Mouse (Mus musculus): Measurements from ENCODE around the gene Smc3. TPM values are rescaled to one million over a fixed set of nuclear protein-coding genes. Genes with fewer than 3 reads are reported as not detected.

Smc3 gene
- polyA plus RNA-seq, 1 experiment from 2014 or later, result 80.6 TPM

DNA sequence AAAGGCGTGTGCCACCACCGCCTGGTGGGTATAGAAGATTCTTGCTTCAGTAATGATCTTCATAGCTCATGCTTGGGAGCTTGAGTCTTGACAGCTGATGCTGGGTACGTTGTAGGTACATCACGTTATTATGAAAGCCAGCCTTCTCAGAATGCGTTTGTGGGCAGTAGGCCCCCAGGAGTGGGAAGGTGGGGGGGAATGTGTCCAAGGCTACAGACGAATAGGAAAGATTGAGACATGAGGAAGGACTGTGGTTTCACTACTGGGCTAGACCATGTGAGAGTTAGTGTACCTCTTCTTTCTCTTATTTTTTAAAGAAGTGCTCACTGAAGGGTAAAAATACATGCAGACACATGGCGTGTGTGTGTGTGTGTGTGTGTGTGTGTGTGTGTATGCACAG, 68.6 kb downstream of the Smc3 start:
- Histone ChIP-seq H3K4me3 (ENCODE audit: low read depth, low read length) (no peak overlapping the region), H3K9me3 (ENCODE audit: control insufficient read depth, low read length) (no peaks in the 10 kb centered on the region), H3K9ac (ENCODE audit: low read depth, low read length) (no peak overlapping the region), H3K4me2 (no peak overlapping the region), H3K27me3 (replicated peaks; ENCODE audit: control insufficient read depth, insufficient read depth, low read length) (peaks cover 11% of the 10 kb centered on the region), H3K36me3 (ENCODE audit: control insufficient read depth, insufficient read depth, low read length) (no peaks in the 10 kb centered on the region), H3K4me1 (replicated peaks; ENCODE audit: control insufficient read depth, insufficient read depth, low read length) (no peaks in the 10 kb centered on the region), H3K27ac (ENCODE audit: low read depth, low read length) (no peak overlapping the region)
- no peak for DNase-seq (ENCODE audit: low spot score)
- no peak for ATAC-seq (replicated peaks; ENCODE audit: low FRiP score)
- WGBS, result 76% methylated on average over 7 of the region's 7 CpGs

DNA sequence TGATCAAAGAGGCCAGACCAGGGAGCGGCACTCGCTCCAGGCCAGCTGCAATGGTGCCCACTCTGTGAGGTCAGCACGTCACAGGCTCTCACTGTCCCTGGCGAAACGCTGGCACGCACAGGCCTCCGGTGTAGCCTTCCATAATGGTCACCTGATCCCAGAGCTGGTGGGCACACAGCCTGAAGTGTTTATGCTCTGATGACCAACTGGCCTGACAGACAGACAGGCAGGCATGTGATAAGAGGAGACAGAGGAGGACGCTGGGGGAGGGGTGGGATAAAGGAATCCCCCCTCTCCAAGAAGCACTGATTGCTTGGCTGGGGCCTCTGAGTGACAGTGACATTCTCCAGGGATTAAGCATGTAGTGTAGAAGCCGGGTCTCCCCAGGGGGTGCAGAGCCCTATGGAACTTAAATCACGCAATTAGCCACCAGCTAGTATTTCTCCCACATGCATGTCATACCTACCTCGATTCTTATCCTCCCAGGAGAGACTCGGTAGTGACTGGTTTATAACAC, 70.5 kb downstream of the Smc3 start:
- no peaks in the 10 kb centered on the region for H3K9me3 ChIP-seq (ENCODE audit: control insufficient read depth, low read length)
- no peak overlapping the region for H3K9ac ChIP-seq (ENCODE audit: low read depth, low read length)
- H3K36me3 ChIP-seq (ENCODE audit: control insufficient read depth, insufficient read depth, low read length), result no peaks in the 10 kb centered on the region
- H3K27me3 ChIP-seq (replicated peaks; ENCODE audit: control insufficient read depth, insufficient read depth, low read length), result peaks cover 29% of the 10 kb centered on the region
- 39% methylated on average over 12 of the region's 12 CpGs for WGBS
- H3K27ac ChIP-seq (ENCODE audit: low read depth, low read length), result no peak overlapping the region
- H3K4me3 ChIP-seq (ENCODE audit: low read depth, low read length), result no peak overlapping the region
- DNase-seq (ENCODE audit: low spot score) (no peak), ATAC-seq (replicated peaks; ENCODE audit: low FRiP score) (no peak)
- no peaks in the 10 kb centered on the region for H3K4me1 ChIP-seq (replicated peaks; ENCODE audit: control insufficient read depth, insufficient read depth, low read length)
- no peak overlapping the region for H3K4me2 ChIP-seq

DNA sequence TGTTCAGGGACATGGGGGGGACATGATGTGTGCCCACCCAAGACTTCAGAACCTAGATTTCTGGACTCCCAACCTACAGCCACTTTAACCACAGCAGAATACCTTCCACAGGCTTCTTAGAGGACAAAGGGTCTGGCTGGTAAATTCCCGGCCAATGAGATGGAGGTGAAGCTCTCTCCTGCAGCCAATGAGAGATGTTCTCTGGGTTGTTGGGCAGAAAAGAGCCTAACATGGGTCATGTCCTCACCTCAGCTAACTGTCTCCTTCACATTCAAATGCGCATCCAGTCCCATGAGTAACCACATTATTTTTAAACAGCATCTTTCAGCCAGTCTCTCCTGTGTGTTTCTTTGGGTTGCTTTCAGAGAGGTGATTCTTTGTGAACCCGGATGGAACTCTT, 71.2 kb downstream of the Smc3 start:
- Histone ChIP-seq H3K9ac (ENCODE audit: low read depth, low read length) (no peak overlapping the region), H3K4me1 (replicated peaks; ENCODE audit: control insufficient read depth, insufficient read depth, low read length) (peaks cover 2% of the 10 kb centered on the region), H3K4me3 (ENCODE audit: low read depth, low read length) (no peak overlapping the region), H3K27me3 (replicated peaks; ENCODE audit: control insufficient read depth, insufficient read depth, low read length) (peaks cover 37% of the 10 kb centered on the region), H3K9me3 (ENCODE audit: control insufficient read depth, low read length) (no peaks in the 10 kb centered on the region), H3K27ac (ENCODE audit: low read depth, low read length) (no peak overlapping the region), H3K4me2 (no peak overlapping the region), H3K36me3 (ENCODE audit: control insufficient read depth, insufficient read depth, low read length) (no peaks in the 10 kb centered on the region)
- DNase-seq (ENCODE audit: low spot score) (no peak), ATAC-seq (replicated peaks; ENCODE audit: low FRiP score) (no peak)
- WGBS, result 49% methylated on average over 3 of the region's 3 CpGs

GRCm38 (mm10) chr19:53674131-53674925, 74.1 kb downstream of the Smc3 start:
- Histone ChIP-seq H3K4me3 (ENCODE audit: low read depth, low read length) (no peak overlapping the region), H3K9ac (ENCODE audit: low read depth, low read length) (no peak overlapping the region), H3K27me3 (replicated peaks; ENCODE audit: control insufficient read depth, insufficient read depth, low read length) (peaks cover 61% of the 10 kb centered on the region), H3K36me3 (ENCODE audit: control insufficient read depth, insufficient read depth, low read length) (no peaks in the 10 kb centered on the region), H3K27ac (ENCODE audit: low read depth, low read length) (no peak overlapping the region), H3K4me1 (replicated peaks; ENCODE audit: control insufficient read depth, insufficient read depth, low read length) (peaks cover 5% of the 10 kb centered on the region), H3K9me3 (ENCODE audit: control insufficient read depth, low read length) (no peaks in the 10 kb centered on the region), H3K4me2 (no peak overlapping the region)
- 30% methylated on average over 9 of the region's 9 CpGs for WGBS
- no peak for DNase-seq (ENCODE audit: low spot score)
- no peak for ATAC-seq (replicated peaks; ENCODE audit: low FRiP score)

DNA sequence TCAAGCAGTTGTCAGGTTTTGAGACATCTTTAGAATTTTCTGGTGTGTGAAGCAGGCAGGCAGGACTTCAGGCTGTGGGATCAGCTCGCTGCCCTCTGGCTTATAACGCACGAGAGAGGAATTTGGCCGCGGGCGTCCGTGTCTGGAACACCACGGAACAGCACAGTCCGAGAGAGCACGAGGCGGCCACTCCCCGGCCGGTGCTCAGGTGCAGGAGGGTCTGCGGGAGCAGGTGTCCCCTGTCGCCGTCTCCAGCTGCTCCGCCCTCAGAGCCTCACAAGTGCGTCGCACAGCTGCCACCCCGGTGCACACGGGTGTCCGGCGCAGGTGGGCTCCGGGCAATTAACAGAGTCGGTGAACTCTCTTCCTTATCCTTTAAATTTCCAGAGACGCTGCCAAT, 76.0 kb downstream of the Smc3 start:
- DNase-seq (ENCODE audit: low spot score) (no peak), ATAC-seq (replicated peaks; ENCODE audit: low FRiP score) (no peak)
- Histone ChIP-seq H3K4me2 (peak overlapping the region; percentile 96), H3K27me3 (replicated peaks; ENCODE audit: control insufficient read depth, insufficient read depth, low read length) (peaks cover 60% of the 10 kb centered on the region), H3K27ac (ENCODE audit: low read depth, low read length) (no peak overlapping the region), H3K9me3 (ENCODE audit: control insufficient read depth, low read length) (no peaks in the 10 kb centered on the region), H3K4me1 (replicated peaks; ENCODE audit: control insufficient read depth, insufficient read depth, low read length) (peaks cover 5% of the 10 kb centered on the region), H3K9ac (ENCODE audit: low read depth, low read length) (no peak overlapping the region), H3K36me3 (ENCODE audit: control insufficient read depth, insufficient read depth, low read length) (no peaks in the 10 kb centered on the region), H3K4me3 (ENCODE audit: low read depth, low read length) (peak overlapping the region; percentile 60)
- WGBS, result 5% methylated on average over 26 of the region's 26 CpGs

DNA sequence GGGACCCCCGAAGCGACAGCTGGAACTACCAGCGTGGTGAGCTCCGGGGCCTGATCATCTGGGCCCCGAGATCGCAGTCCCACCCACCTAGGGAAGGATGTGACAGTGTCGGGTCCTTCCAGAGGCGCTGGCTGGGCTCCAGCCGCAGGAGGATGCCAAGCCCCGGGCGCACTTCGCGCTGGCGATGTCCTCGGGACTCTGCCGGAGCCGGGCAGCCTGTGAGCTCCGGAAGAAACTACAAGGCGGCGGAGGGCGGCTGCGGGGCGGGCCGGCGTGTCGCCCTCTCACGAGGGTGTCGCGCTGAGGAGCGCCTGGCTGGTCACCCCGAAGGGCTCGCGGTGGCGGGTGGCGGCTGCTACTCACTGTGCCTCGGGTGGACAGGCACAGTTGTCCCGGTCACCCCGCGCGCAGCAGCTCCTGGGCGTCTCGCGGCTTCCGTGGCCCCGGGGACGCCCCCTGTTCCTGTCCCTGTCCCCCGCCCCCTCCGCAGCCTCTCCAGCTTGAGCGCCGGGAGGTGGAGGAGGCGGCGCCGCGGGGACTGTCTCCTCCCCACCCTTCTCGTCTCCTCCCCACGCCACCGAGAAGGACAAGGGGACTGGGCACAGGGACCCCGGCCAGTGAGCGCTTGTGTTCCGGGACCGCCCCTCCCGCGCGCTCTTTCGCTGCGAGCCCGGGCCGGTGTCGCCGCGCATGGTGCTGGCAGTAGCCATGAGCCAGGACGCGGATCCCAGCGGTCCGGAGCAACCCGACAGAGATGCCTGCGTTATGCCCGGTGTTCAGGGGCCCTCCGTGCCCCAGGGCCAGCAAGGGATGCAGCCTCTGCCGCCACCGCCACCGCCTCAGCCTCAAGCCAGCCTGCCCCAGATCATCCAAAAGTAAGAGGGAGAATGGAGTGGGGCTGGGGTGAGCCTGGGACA, 76.8 kb downstream of the Smc3 start, which contains the start of gene Rbm20:
Gene Rbm20, plus strand, starts transcription at position 589 of the 917 bp plus-strand sequence.
- Histone ChIP-seq H3K27ac (ENCODE audit: low read depth, low read length) (no peak within 1 kb of the TSS), H3K9me3 (ENCODE audit: control insufficient read depth, low read length) (no peaks in the 10 kb centered on the region), H3K4me1 (replicated peaks; ENCODE audit: control insufficient read depth, insufficient read depth, low read length) (peaks cover 5% of the 10 kb centered on the region), H3K27me3 (replicated peaks; ENCODE audit: control insufficient read depth, insufficient read depth, low read length) (peaks cover 56% of the 10 kb centered on the region), H3K9ac (ENCODE audit: low read depth, low read length) (peak within 1 kb of the TSS; percentile 40; the same call in 1 of the 2 replicates), H3K36me3 (ENCODE audit: control insufficient read depth, insufficient read depth, low read length) (no peaks in the 10 kb centered on the region), H3K4me2 (peak within 1 kb of the TSS; percentile 96), H3K4me3 (ENCODE audit: low read depth, low read length) (peak within 1 kb of the TSS; percentile 60)
- DNase-seq (ENCODE audit: low spot score) (peak; percentile 53), ATAC-seq (replicated peaks; ENCODE audit: low FRiP score) (0 out of 2 replicates have a peak, but pooled peaks have one; percentile 18)
- WGBS, result under 1% methylated on average over 82 of the region's 82 CpGs

- H3K4me3 ChIP-seq (ENCODE audit: low read depth, low read length), result no peak overlapping the region
- no peak overlapping the region for H3K27ac ChIP-seq (ENCODE audit: low read depth, low read length)
- peaks cover 5% of the 10 kb centered on the region for H3K4me1 ChIP-seq (replicated peaks; ENCODE audit: control insufficient read depth, insufficient read depth, low read length)
- peaks cover 49% of the 10 kb centered on the region for H3K27me3 ChIP-seq (replicated peaks; ENCODE audit: control insufficient read depth, insufficient read depth, low read length)
- DNase-seq (ENCODE audit: low spot score) (no peak), ATAC-seq (replicated peaks; ENCODE audit: low FRiP score) (no peak)
- 90% methylated on average over 9 of the region's 9 CpGs for WGBS
- H3K9me3 ChIP-seq (ENCODE audit: control insufficient read depth, low read length), result no peaks in the 10 kb centered on the region
- H3K9ac ChIP-seq (ENCODE audit: low read depth, low read length), result no peak overlapping the region
- H3K36me3 ChIP-seq (ENCODE audit: control insufficient read depth, insufficient read depth, low read length), result no peaks in the 10 kb centered on the region
- H3K4me2 ChIP-seq, result no peak overlapping the region
Observed at GRCm38 (mm10) chr19:53679194-53679593, 79.0 kb downstream of the Smc3 start.

DNA sequence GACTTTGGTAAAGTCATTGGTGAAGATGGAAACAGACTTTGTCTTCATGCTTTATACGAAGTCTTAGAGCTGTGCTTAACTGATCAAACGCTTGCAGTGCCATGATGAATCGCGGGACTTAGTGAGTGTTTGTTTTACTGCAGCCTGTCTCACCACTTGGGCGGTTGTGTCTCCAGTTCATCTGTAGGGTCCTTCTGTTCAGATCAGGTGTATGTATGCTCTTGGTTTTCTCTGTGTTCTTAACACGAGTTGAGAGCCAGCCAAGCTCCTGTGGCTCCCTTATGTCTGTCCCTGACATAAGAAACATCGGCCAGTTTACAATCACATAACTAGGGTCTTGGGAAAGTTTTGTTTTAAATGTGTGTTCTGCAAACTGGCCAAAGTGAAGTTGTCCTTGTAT, 79.8 kb downstream of the Smc3 start:
- Histone ChIP-seq H3K4me1 (replicated peaks; ENCODE audit: control insufficient read depth, insufficient read depth, low read length) (peaks cover 5% of the 10 kb centered on the region), H3K4me3 (ENCODE audit: low read depth, low read length) (no peak overlapping the region)

More for the DNA sequence above, 79.8 kb downstream of the Smc3 start:
- Histone ChIP-seq H3K9me3 (ENCODE audit: control insufficient read depth, low read length) (no peaks in the 10 kb centered on the region), H3K27me3 (replicated peaks; ENCODE audit: control insufficient read depth, insufficient read depth, low read length) (peaks cover 41% of the 10 kb centered on the region), H3K27ac (ENCODE audit: low read depth, low read length) (no peak overlapping the region), H3K4me2 (no peak overlapping the region), H3K36me3 (ENCODE audit: control insufficient read depth, insufficient read depth, low read length) (no peaks in the 10 kb centered on the region), H3K9ac (ENCODE audit: low read depth, low read length) (no peak overlapping the region)
- DNase-seq (ENCODE audit: low spot score) (no peak), ATAC-seq (replicated peaks; ENCODE audit: low FRiP score) (no peak)
- 79% methylated on average over 7 of the region's 7 CpGs for WGBS

Measured in liver, embryonic 11.5 days (tissue).